Mouse (Mus musculus): ENCODE measurements around the gene Ptpa.

Ptpa gene

GRCm38 (mm10) chr2:30463341-30463761 lies 47.5 kb downstream of the Ptpa start:
- DNase-seq (ENCODE audit: low read depth, low spot score): no peak

- DNase-seq (ENCODE audit: low read depth, low spot score): peak; percentile 81
Measured at GRCm38 (mm10) chr2:30463904-30464330, 48.1 kb downstream of the Ptpa start.

DNA sequence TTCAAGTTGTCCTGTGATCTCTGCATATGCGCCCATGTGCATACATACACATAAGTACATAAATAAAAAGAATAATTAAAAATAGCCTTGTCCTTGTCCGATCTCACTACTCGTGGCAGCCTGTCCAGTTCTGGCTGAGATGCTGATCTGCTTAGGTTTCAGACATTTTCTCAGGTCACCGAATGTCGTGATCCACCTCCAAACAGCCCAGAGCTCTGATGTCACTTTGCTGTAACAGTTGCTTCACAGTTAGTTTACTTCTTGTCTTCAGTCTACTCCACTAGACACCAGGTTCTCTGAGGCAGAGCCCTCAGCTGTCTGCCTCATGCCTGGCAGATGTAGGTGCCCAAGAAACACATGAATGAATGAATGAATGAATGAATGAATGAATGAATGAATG lies 48.6 kb downstream of the Ptpa start:
- DNase-seq (ENCODE audit: low read depth, low spot score): no peak

DNA sequence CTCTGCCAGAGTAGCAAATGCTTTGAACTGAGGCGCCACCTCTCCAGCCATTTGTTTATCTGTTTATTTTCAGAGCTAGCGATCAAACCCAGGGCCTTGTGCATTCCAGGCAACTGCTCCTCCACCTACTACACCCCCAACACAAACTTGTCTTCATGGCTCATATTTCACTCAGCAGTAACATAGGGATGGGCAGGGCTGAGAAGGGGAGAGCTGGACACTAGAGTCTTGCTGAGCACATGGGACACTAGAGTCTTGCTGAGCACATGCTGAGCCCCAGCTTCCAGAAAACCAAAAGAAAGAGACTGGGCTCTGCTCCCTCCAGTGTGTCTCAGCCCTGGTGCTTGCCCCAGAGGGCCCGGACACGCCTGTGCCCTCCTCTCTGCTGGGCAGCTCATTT lies 50.9 kb downstream of the Ptpa start:
- no peak for DNase-seq (ENCODE audit: low read depth, low spot score)

- no peak for DNase-seq (ENCODE audit: low read depth, low spot score)
Measured at GRCm38 (mm10) chr2:30469009-30469408, 53.2 kb downstream of the Ptpa start.

DNA sequence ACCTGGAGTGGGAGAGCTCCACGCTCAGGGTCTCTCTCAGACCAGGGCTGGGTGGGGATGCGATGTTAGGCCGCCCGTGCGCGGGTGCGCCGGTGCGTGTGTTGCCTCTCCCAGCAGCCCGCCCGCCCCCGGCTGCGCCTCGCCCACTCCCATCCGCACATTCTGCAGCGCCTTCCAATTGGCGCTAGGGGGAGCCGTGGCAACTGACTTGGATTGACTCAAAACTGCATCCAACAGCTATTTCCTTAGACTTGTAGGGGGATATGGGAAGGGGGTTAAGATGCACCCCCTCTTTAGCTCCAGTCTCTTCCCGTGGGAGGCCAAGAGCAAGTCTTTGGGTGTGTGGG lies 53.9 kb downstream of the Ptpa start:
- DNase-seq (ENCODE audit: low read depth, low spot score): peak; percentile 90

- DNase-seq (ENCODE audit: low read depth, low spot score): peak; percentile 85
Measured at GRCm38 (mm10) chr2:30470143-30470946, 54.5 kb downstream of the Ptpa start.

- no peak for DNase-seq (ENCODE audit: low read depth, low spot score)
Measured at GRCm38 (mm10) chr2:30471051-30471450, 55.2 kb downstream of the Ptpa start.

DNA sequence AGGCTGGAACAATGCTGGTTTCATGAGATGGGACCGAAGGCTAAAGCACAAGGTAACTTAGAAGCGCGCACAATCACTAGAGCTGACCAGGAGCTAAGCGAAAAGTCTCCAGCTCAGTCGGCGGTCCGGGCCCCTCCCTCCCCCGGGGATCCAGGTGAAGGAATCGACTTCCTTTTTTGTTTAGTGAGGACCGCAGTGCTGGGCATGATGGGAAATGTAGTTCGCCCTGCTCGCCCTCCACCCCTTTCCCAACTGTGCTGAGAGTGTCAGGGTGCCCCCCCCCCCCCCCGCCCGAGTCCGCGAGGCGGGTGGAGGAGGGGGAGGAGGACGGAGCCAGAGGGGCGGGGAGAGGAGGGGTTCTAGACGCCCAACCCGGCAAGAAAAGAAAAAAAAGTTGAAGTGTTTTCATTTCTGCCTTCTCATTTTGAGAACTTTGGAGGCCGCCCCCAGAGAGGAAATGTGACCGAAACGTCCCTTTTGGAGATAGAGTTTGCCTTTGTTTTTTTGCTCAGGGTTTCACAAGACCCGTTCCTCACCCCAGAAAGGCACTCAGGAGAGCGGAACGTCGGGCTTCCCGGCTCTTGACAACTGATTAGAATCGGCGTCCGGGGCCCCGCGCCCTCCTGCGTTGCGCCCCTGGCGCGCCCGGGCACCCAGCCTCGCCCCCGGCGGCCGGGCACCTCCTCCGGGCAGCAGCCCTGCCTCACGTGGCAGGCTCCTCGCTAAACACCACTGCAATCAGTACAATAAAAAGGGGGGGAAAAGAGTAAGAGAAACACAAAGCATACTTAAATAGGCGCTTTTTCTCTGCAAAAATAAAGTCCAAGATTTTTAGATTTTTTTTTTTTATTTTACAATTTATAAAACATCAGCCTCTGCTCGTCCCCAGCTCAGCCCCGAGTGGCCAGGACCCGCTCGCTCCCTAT lies 56.2 kb downstream of the Ptpa start:
- DNase-seq (ENCODE audit: low read depth, low spot score): peak; percentile 91

DNA sequence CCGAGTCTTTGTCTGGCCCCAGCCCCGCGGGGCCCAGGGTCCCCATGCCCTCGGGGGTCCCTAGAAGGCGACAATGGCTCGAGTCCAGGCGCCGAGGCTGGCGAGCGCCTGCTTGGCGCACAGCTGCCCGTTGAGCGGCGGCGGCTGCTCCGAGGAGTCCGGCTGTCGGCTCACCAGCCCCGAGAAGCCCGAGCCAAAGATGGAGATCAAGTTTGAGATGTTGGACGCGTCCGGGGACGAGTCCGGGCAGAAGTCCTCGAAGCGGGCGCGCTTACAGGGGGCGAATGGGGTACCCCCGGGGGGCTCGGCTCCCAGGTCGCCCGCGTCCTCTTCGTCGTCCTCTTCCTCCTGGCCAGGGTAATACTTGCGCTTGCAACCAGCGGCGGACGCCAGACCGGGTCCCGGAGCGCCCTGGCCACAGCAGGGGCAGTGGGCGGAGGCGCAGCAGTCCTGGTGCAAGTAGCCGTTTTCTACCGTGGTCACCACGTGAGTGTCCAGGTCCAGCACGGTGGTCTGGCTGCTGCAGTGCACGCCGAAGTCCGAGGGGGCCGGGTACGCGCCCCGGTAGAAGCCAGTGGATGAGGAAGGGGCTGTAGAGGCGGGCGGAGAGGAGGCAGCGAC lies 57.0 kb downstream of the Ptpa start:
- no peak for DNase-seq (ENCODE audit: low read depth, low spot score)

DNA sequence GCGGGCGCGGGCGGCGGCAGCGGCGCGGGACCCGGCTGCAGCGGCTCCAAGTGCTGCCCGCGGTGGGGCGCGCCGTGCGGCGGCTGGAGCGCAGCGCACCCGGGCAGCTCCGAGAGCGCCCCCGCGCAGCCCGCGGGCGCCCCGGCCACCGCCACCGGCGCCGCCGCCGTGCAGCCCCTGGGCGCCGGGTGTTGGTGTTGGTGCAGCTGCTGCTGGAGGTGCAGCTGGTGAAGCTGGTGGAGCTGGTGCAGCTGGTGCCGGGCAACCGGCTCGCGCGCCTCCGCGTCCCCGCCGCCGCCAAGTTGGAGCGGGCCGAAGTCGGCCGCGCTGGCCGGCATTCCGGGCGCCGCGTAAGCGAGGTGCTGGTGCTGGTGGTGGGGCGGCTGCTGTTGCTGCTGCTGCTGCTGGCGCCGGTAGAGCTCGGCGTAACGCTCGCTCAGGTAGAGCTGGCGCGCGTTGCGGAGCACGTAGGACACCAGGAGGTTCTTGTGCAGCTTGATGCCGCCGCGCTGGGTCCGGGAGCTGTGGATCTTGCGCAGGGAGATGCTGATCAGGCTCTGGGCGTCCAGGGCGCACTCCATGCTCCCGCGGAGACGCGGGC lies 57.7 kb downstream of the Ptpa start:
- DNase-seq (ENCODE audit: low read depth, low spot score): no peak

DNA sequence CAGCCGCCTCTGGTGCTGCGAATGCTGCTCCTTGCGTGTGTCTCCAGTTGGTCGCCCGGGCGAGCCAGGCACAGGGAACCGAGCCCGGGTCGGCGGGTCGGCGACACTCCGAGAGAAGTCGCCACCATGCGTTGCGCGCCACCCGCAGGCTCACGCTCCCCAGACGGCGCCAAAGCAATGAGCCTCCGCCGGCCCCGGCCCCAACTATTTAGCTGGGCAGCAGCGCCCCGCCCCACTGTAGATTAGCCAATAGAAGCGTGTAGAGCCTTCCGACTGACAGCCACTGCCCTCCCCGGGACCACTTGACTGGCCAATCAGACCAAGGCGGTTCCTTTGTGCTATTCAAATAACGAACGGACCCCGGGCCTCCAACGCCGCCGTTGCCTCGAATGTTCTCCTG lies 58.2 kb downstream of the Ptpa start, which contains the start of gene Ier5l:
Gene Ier5l (minus strand): TSS at position 181 of the 400 bp plus-strand sequence.
- peak; percentile 93 for DNase-seq (ENCODE audit: low read depth, low spot score)

- no peak for DNase-seq (ENCODE audit: low read depth, low spot score)
Measured at GRCm38 (mm10) chr2:30474776-30475175, 58.9 kb downstream of the Ptpa start.

DNA sequence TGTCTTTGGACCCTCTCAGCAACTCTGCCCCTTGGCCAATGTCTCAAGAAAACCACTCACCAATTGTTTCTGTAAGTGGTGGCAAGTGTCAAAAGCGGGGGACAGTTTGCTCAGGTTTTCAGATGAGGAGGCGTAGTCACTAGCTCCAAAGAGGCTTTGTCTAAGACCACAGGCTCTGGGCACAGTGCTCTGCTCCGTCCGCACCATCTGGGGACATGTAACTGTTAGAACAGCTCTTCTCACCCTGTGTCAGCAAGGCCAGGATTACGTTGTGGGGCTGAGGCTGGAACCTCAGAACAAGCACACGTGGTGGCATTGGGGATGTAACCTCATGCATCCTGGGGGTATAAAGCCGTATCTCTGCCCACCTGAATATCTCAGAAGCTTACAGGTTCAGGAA lies 59.6 kb downstream of the Ptpa start:
- DNase-seq (ENCODE audit: low read depth, low spot score): no peak

GRCm38 (mm10) chr2:30476241-30476640 lies 60.4 kb downstream of the Ptpa start:
- no peak for DNase-seq (ENCODE audit: low read depth, low spot score)

DNA sequence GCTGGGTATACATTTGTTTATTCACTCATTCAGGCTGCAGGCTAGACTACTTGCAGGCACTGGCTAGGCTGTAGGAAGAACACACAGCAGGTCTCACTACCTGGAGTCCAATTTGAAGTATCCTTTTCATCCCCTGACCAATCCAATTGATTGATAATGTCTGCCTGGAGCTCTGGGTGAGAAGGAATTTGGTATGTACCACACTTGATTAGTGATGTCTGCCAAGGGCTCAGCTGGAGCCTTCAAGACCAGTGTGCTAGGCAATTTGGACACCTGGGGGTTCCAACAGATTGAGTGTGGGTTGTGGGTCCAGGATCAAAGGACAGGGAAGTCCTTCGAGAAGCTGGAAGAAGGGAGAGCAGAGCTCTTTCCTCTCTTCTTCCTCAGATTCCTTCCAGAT lies 62.7 kb downstream of the Ptpa start:
- no peak for DNase-seq (ENCODE audit: low read depth, low spot score)

- no peak for DNase-seq (ENCODE audit: low read depth, low spot score)
Measured at GRCm38 (mm10) chr2:30487597-30487996, 71.8 kb downstream of the Ptpa start.

GRCm38 (mm10) chr2:30490384-30490783 lies 74.5 kb downstream of the Ptpa start:
- DNase-seq (ENCODE audit: low read depth, low spot score): no peak

DNA sequence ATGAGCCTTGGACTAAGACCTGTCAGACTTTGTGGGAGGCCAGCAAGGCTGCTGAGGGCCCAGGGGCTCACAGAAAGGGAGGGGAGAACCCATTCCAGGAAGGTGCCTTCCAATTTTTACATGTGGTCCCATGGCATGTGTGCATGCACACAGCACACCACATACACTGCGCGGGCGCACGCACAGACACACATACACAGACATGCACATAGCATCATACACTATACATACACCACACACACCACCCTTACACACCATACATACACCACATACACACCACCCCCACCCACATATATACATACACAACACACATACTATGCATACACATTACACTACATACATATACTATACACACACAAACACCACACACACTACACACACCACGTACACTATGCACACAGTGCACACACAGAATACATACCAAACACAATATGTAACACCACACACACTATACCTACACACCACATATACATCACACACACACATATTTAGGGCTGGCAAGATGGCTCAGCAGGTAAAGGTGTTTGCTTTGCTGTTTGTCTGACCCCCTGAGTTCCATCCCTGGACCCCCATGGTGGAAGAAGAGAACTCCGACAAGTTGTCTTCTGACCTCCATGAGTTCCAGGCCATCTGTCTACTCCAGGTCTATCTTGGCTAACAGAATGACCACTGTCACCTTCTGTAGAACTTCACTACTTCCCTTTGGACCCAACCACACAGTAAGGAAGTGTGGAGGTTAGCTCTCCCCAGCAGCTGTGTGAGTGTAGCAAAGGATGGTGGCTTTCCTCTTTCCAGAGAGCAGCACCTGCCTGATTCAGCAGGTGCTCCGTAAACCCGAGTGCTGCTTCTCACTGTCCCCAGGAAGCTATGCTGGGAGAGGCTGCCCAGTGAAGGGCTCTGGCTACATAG lies 79.4 kb downstream of the Ptpa start:
- no peak for DNase-seq (ENCODE audit: low read depth, low spot score)
